Mouse (Mus musculus) megakaryocyte, adult 5-6 weeks (primary cell): Measurements from ENCODE around the gene Olfr734. TPM values are rescaled to one million over a fixed set of nuclear protein-coding genes. Genes with fewer than 3 reads are reported as not detected.
A peak's percentile ranks its signal among the peaks of the same experiment; 100 is the strongest.

ENCODE experiments used
- ATAC-seq: 2 replicates; pipeline ENCODE4 v1.8.0; 2016; ENCODE audit warnings: mild to moderate bottlenecking, inconsistent platforms; ENCODE audit not compliant: poor library complexity, severe bottlenecking
- total RNA-seq, 2 experiments: library from RNA; stranded (forward) in 1 of 2; stranded (reverse) in 1 of 2; fragments of 153-499, 151-499 nt in 1 of 2; fragments of 221-1000, 200-1000 nt in 1 of 2; gene quantifications; 2 replicates each; pipeline versions ENCODE4 v1.2.3 to v1.2.4; 2015 to 2017

Gene Olfr734
- total RNA-seq (2015) (not detected in 2 replicates), total RNA-seq (2017) (not detected in 2 replicates)

DNA sequence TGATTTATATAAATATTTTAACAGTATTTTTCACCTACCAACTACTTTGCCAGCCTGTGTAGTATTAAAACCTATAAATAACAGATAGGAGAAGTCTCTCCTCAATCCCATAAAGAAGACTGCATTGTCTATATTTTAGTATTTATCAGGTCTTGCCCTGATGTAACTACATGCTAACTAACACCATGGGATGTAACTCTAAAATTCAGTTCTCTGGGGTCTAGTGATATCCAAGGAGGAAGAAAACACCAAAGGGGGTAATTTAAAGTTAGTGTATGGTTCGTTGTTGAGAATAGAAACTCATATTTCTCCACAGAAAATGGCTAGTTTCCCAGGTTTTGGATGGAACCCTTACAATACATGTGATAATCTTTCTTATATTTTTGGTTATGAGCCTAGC lies at the start of gene Olfr734:
Gene Olfr734, minus strand, starts transcription at position 101 of the 400 bp plus-strand sequence.
- ATAC-seq, result no peak

DNA sequence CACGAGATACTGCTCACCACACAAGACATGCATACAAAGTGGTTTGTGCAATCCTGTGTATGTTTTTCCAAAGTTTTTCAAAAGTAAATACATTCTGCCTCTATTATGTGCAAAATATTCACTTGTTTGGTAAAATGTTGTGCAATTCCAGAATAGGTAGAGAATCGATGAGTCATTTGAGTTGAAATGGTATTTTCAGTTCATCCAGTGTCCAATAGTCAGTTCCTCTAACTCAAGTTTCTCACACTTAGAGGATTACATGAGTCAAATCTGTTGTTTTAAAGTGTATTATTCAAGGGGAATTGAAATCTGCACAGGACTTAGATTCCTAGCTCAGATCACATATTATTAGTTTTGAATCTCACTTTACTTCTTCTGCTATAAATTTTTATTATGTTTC lies 37.0 kb upstream of the Olfr734 start:
- peak; percentile 77 for ATAC-seq

DNA sequence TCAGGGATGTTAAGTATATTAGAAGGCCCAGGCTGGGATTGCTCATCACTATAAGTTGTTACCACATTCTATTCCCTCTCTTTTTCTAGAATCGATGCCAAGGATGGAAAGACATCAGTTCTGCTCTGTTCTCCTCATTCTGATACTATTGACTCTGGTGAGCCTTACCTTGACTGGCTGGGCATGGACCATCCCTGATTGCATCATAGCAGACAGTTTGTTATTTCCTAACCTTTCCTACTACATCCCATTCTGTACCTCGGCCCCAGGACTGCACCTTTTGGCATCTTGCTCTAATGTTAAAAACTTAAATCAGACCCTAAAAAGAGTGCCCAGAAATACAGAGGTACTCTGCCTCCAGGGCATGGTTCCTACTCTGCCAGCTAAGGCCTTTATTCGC lies 33.9 kb upstream of the Olfr734 start:
- ATAC-seq, result no peak

DNA sequence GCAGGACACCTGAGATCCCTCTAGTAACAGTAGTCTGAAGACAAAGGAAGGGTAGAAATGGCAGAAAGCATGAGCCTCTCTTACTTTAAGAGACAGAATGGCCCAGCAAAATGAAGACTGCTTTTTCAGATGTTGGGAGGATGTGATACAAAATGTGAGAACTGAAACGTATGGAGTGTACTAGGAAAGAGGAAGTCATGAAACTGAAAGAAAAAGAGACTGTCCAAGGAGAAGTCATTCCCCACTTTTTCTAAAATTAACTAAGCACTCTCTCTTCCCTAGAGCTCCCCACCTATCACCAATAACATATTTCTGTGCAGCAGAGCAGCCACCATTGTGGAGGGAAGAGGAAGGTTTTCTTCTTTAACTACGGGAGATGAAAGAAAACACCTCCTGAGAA lies 31.0 kb upstream of the Olfr734 start, which contains the start of gene Tlr11:
Gene Tlr11, plus strand, starts transcription at position 322 of the 400 bp plus-strand sequence.
- ATAC-seq, result peak; percentile 89

DNA sequence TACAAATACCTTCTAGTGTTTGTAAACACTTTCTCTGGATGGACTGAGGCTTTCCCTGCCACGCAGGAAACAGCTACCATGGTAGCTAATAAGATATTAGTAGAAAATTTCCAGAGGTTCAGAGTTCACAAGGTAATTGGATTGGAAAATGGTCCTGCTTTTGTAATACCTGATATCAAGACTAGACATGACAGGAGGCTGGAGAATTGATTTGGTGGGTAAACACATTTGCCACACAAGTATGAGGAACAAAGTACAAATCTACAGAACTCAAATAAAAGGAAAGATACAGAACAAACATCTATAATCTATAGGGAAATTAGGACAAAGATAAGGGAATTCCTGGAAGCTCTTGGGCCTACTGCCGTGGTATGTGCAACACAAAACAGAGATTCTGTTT lies 30.2 kb upstream of the Olfr734 start:
- ATAC-seq, result no peak

DNA sequence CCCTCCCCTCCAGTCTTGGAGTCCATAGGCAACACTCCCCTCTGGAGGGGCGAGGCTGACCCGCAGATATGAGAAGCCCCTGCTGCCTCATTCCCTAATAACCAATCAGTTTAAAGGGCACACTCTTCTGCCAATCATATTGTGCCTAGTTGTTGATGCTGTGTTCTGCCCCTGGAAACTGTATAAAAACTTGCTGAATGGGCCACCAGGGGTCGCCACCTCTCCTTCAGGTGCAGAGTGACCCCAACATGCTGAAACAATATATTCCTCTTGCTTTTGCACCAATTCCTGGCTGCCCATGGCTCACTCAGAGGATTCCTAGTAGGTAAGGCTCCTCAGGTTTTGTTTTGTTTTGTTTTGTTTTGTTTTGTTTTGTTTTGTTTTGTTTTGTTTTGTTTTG lies 25.9 kb upstream of the Olfr734 start:
- peak; percentile 77 for ATAC-seq

DNA sequence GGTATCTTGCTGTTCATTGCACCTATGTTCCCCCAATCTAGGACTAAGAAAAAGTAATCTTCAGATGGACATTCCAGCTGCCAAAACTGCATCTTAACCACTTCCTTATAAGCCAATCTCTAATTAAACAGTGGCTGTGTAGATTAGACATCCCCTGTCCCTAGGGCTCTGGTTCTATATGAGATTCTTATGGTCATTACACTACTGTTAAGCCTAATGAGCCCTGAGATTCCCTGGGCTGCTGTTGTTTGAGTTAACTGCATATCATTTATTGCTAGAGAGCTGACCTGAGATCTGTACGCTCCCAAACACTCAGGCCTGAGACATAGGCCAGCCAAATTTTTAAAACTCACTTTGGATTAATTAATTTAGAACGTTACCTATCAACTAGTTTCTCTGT lies 22.2 kb upstream of the Olfr734 start, which contains the start of gene Olfr735:
Gene Olfr735, minus strand, starts transcription at position 77 of the 400 bp plus-strand sequence.
- no peak for ATAC-seq

DNA sequence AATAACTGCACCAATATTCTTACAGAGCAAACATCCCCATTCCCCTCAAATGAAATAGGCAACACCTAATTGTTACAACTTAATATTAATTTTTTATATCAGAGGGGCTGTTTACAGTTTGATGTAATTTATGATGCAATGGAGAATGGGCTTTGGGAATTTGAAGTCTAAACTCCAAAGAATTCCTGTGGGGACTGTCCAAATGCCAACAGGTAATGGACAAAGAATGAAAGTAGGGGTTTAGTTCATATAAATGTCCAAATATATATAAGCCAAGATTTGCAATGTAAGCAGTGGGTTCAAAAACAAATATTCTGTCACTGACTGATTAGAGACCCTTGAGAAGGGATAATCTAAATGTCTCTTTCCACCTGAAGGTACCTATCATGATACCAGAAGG lies 25.1 kb downstream of the Olfr734 start, which contains the start of gene Olfr733:
Gene Olfr733, minus strand, starts transcription at position 101 of the 400 bp plus-strand sequence.
- no peak for ATAC-seq

DNA sequence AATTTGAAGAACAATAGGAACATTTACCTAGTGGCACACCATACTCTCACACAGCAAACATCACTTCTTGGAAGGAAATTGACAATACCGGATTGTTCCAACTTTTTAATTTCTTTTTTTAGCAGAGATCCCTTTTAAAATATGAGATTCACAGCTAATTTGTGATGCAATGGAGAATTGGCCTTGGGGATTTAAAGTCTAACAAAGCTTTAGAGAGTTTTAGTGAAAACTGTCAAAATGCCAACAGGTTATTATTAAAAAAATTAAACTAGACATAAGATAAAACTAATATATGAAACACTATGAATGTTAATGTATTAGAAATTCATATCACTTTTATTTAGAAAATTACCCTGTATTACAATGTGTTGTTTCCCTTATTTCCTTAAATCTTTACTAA lies 42.5 kb downstream of the Olfr734 start, which contains the start of gene Olfr732:
Gene Olfr732, minus strand, starts transcription at position 101 of the 400 bp plus-strand sequence.
- ATAC-seq, result no peak

Other genes starting within 250 kb of the Olfr734 start
- not detected in 2 replicates for gene Olfr726, start 235.8 kb downstream of the Olfr734 start, total RNA-seq (2015)
- gene Olfr726, start 235.8 kb downstream of the Olfr734 start, total RNA-seq (2017), result not detected in 2 replicates
- not detected in 2 replicates for gene Olfr727, start 203.6 kb downstream of the Olfr734 start, total RNA-seq (2015)
- not detected in 2 replicates for gene Olfr727, start 203.6 kb downstream of the Olfr734 start, total RNA-seq (2017)
- gene Olfr728, start 184.1 kb downstream of the Olfr734 start, total RNA-seq (2015), result not detected in 2 replicates
- not detected in 2 replicates for gene Olfr728, start 184.1 kb downstream of the Olfr734 start, total RNA-seq (2017)
- not detected in 2 replicates for gene Olfr729, start 173.9 kb downstream of the Olfr734 start, total RNA-seq (2015)
- not detected in 2 replicates for gene Olfr729, start 173.9 kb downstream of the Olfr734 start, total RNA-seq (2017)
- gene Olfr730, start 138.6 kb downstream of the Olfr734 start, total RNA-seq (2015), result not detected in 2 replicates
- not detected in 2 replicates for gene Olfr730, start 138.6 kb downstream of the Olfr734 start, total RNA-seq (2017)
- not detected in 2 replicates for gene Olfr731, start 84.9 kb downstream of the Olfr734 start, total RNA-seq (2015)
- gene Olfr731, start 84.9 kb downstream of the Olfr734 start, total RNA-seq (2017), result not detected in 2 replicates
- not detected in 2 replicates for gene Olfr732, start 42.6 kb downstream of the Olfr734 start, total RNA-seq (2015)
- not detected in 2 replicates for gene Olfr732, start 42.6 kb downstream of the Olfr734 start, total RNA-seq (2017)
- not detected in 2 replicates for gene Olfr733, start 25.2 kb downstream of the Olfr734 start, total RNA-seq (2015)
- gene Olfr733, start 25.2 kb downstream of the Olfr734 start, total RNA-seq (2017), result not detected in 2 replicates
- not detected in 2 replicates for gene Olfr735, start 22.1 kb upstream of the Olfr734 start, total RNA-seq (2015)
- gene Olfr735, start 22.1 kb upstream of the Olfr734 start, total RNA-seq (2017), result not detected in 2 replicates
- gene Tlr11, start 31.2 kb upstream of the Olfr734 start, total RNA-seq (2015), result 0.45 and 1.3 TPM in 2 replicates
- gene Tlr11, start 31.2 kb upstream of the Olfr734 start, total RNA-seq (2017), result 1.2 and 1.4 TPM in 2 replicates
- not detected in 2 replicates for gene Olfr736, start 54.4 kb upstream of the Olfr734 start, total RNA-seq (2015)
- gene Olfr736, start 54.4 kb upstream of the Olfr734 start, total RNA-seq (2017), result not detected in 2 replicates
- not detected in 2 replicates for gene Olfr738, start 80.8 kb upstream of the Olfr734 start, total RNA-seq (2015)
- gene Olfr738, start 80.8 kb upstream of the Olfr734 start, total RNA-seq (2017), result not detected in 2 replicates
- gene Olfr739, start 91.9 kb upstream of the Olfr734 start, total RNA-seq (2015), result not detected in 2 replicates
- not detected in 2 replicates for gene Olfr739, start 91.9 kb upstream of the Olfr734 start, total RNA-seq (2017)
- not detected in 2 replicates for gene Olfr740, start 118.8 kb upstream of the Olfr734 start, total RNA-seq (2015)
- not detected in 2 replicates for gene Olfr740, start 118.8 kb upstream of the Olfr734 start, total RNA-seq (2017)
- gene Olfr741, start 146.0 kb upstream of the Olfr734 start, total RNA-seq (2015), result not detected in 2 replicates
- gene Olfr741, start 146.0 kb upstream of the Olfr734 start, total RNA-seq (2017), result not detected in 2 replicates
- gene Olfr742, start 176.8 kb upstream of the Olfr734 start, total RNA-seq (2015), result not detected in 2 replicates
- not detected in 2 replicates for gene Olfr742, start 176.8 kb upstream of the Olfr734 start, total RNA-seq (2017)
- gene Olfr743, start 195.1 kb upstream of the Olfr734 start, total RNA-seq (2015), result not detected in 2 replicates
- not detected in 2 replicates for gene Olfr743, start 195.1 kb upstream of the Olfr734 start, total RNA-seq (2017)